11 mouse cellular contexts compared by ENCODE assay signal in the genomic region with DNA sequence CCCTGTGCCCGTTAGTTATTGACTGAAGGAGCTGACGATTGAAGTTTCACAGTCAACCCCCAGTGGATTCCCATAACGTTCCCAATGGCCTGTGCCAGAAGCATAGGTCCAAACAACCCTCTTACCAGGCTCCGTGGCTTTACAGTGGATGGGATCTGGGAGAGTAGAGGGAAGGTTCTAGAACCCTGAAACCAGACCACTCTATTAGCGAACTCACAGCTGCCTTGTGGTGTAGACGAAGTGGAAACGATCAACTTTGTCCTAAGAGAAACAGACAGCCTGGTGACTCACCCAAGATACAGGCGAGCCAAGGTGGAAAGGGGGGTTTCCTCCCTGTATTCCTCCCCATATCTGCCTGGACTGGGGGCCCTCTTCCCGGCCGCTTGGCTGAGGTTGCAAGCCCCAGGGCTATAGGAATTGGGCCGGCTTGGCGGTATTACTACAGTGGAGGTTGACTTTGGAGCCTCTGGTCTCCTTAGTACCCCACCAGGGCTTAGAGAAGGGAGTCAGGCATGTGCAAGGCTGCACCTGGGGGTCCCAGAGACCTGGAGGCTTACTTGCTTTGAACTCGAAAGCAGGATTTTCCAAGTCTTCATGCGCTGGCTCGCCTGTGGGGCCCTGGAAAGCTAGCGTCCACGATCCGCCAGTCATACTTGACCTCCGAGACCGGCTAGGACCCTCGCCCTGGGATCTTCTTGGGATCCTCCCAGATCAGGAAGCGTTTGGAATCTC. TPM values are rescaled to one million over a fixed set of nuclear protein-coding genes. Genes with fewer than 3 reads are reported as not detected.
A peak's percentile ranks its signal among the peaks of the same experiment; 100 is the strongest.
DNase-seq lines count a peak whose midpoint lies in the region; ATAC-seq and TF ChIP-seq lines count a peak whose summit lies in the region.
"Had no signal": no experiment of that assay in that cellular context is flagged by ENCODE, and none has a peak within 500 bp of the region (broad histone marks: within the 10 kb centered on the region; RNA-seq: fewer than 3 reads in every experiment).

No protein-coding gene starts in this region.

- 2% methylated on average over 22 of the region's 22 CpGs for WGBS in heart, embryonic 12.5 days
- WGBS in hindbrain, postnatal 0 days: 3% methylated on average over 22 of the region's 22 CpGs
- 2% methylated on average over 22 of the region's 22 CpGs for WGBS in midbrain, embryonic 14.5 days

- ATAC-seq in heart, embryonic 12.5 days (ENCODE audit: insufficient number of reproducible peaks, low FRiP score): no peak
- ATAC-seq in hindbrain, postnatal 0 days: no peak
- ATAC-seq in midbrain, embryonic 14.5 days (ENCODE audit: low FRiP score, low TSS enrichment): no peak

- H3K4me2 ChIP-seq in heart, embryonic 12.5 days: peak overlapping the region; percentile 88
- peak overlapping the region; percentile 55 for H3K4me2 ChIP-seq in hindbrain, postnatal 0 days (ENCODE audit: low read depth, low read length)
- H3K4me2 ChIP-seq in midbrain, embryonic 14.5 days (ENCODE audit: low read length): peak overlapping the region; percentile 10; the same call in 1 of the 2 replicates

- peaks cover 44% of the 10 kb centered on the region for H3K4me1 ChIP-seq in heart, embryonic 12.5 days (replicated peaks)
- peaks cover 4% of the 10 kb centered on the region for H3K4me1 ChIP-seq in brown adipose tissue, adult 24 weeks (ENCODE audit: control insufficient read depth, insufficient read depth, insufficient read length, low read length)
- H3K4me1 ChIP-seq in hindbrain, postnatal 0 days (ENCODE audit: insufficient read depth, low read length): 0 out of 2 replicates have a peak, but pooled peaks cover 4% of the 10 kb centered on the region
- peaks cover 18% of the 10 kb centered on the region for H3K4me1 ChIP-seq in midbrain, embryonic 14.5 days (ENCODE audit: control insufficient read depth, insufficient read depth, low read length)

- H3K27me3 ChIP-seq in heart, embryonic 12.5 days (replicated peaks): peaks cover 95% of the 10 kb centered on the region
- H3K27me3 ChIP-seq in hindbrain, postnatal 0 days (ENCODE audit: insufficient read depth, low read length): peaks cover 98% of the 10 kb centered on the region
- peaks cover 94% of the 10 kb centered on the region for H3K27me3 ChIP-seq in midbrain, embryonic 14.5 days (ENCODE audit: control insufficient read depth, insufficient read depth, low read length)

- H3K36me3 ChIP-seq in heart, embryonic 12.5 days: no peaks in the 10 kb centered on the region
- no peaks in the 10 kb centered on the region for H3K36me3 ChIP-seq in hindbrain, postnatal 0 days (ENCODE audit: insufficient read depth, low read length)
- H3K36me3 ChIP-seq in midbrain, embryonic 14.5 days (ENCODE audit: control insufficient read depth, insufficient read depth, low read length): no peaks in the 10 kb centered on the region

- TF ChIP-seq CTCF in hindbrain, postnatal 0 days (IDR thresholded peaks at IDR 0.05; ENCODE audit: low read depth): no peak

- no peak overlapping the region for H3K27ac ChIP-seq in heart, embryonic 12.5 days (ENCODE audit: poor library complexity, severe bottlenecking)
- no peak overlapping the region for H3K27ac ChIP-seq in brown adipose tissue, adult 24 weeks (replicated peaks; ENCODE audit: low read depth, low read length)
- no peak overlapping the region for H3K27ac ChIP-seq in hindbrain, postnatal 0 days
- H3K27ac ChIP-seq in midbrain, embryonic 14.5 days (replicated peaks; ENCODE audit: low read depth, low read length): no peak overlapping the region

- no peak overlapping the region for H3K9ac ChIP-seq in heart, embryonic 12.5 days
- no peak overlapping the region for H3K9ac ChIP-seq in hindbrain, postnatal 0 days (replicated peaks; ENCODE audit: low read length)
- H3K9ac ChIP-seq in midbrain, embryonic 14.5 days (replicated peaks; ENCODE audit: low read length): no peak overlapping the region

- no peaks in the 10 kb centered on the region for H3K9me3 ChIP-seq in heart, embryonic 12.5 days (replicated peaks)
- H3K9me3 ChIP-seq in hindbrain, postnatal 0 days (ENCODE audit: low read length): no peaks in the 10 kb centered on the region
- no peaks in the 10 kb centered on the region for H3K9me3 ChIP-seq in midbrain, embryonic 14.5 days (ENCODE audit: control insufficient read depth, low read length)

- no peak for DNase-seq in heart, postnatal 25 days (ENCODE audit: low spot score)
- no peak for DNase-seq in hindbrain, postnatal 0 days (ENCODE audit: low spot score)
- no peak for DNase-seq in midbrain, embryonic 14.5 days
- DNase-seq in thymus, postnatal 36 days: no peak
- no peak for DNase-seq in layer of hippocampus, adult 18-20 months (ENCODE audit: low spot score in 2 of 2)
- no peak for DNase-seq in Muller cell, postnatal 12 days (ENCODE audit: inconsistent ontology term)
- DNase-seq: adrenal gland, postnatal 14 days had no signal

- intact Hi-C loops in heart, postnatal 25 days (cut with DNase I): no loop called here

- peak overlapping the region; percentile 49 for H3K4me3 ChIP-seq in heart, embryonic 12.5 days
- H3K4me3 ChIP-seq in brown adipose tissue, adult 24 weeks (ENCODE audit: insufficient read depth, low read depth, low read length): 0 out of 2 replicates have a peak overlapping the region, but pooled peaks have one; percentile 12
- peak overlapping the region; percentile 31 for H3K4me3 ChIP-seq in hindbrain, postnatal 0 days (ENCODE audit: low read length)
- peak overlapping the region; percentile 26; the same call in 1 of the 2 replicates for H3K4me3 ChIP-seq in midbrain, embryonic 14.5 days (replicated peaks; ENCODE audit: low read depth, low read length)

RNA-seq across cellular contexts. Expression of gene Cyp26a1, which starts 0.8 kb away (rescaled TPM):
- 0.70 and 0.92 TPM in 2 replicates for polyA plus RNA-seq in heart, embryonic 12.5 days (2016; fragmentation: Nextera tagmentation; extraction: Ambion mirVana)
- total RNA-seq in heart, postnatal 25 days (2021): under 1 TPM in 1 of 2 experiments, not detected in 1; 0.14 TPM
- not detected in 2 replicates for polyA plus RNA-seq in brown adipose tissue, adult 24 weeks (2012; ENCODE audit: insufficient read depth, insufficient read length, missing spikeins)
- 0.11 TPM in 1 of 2 replicates, not detected in the other for total RNA-seq in hindbrain, postnatal 0 days (2014; rRNA removed)
- not detected in 2 replicates for polyA plus RNA-seq in hindbrain, postnatal 0 days (2015; fragmentation: Nextera tagmentation; extraction: Ambion mirVana)
- not detected in 2 replicates for polyA plus RNA-seq in midbrain, embryonic 14.5 days (2014; fragmentation: Nextera tagmentation; extraction: Ambion mirVana)
- total RNA-seq in layer of hippocampus, adult 18-20 months (2021): under 1 TPM; 0.61 to 0.99 TPM
- total RNA-seq: adrenal gland, postnatal 14 days; neutrophil, adult 5-6 weeks had no signal
- polyA plus RNA-seq: large intestine, adult 2 months had no signal

RNA-seq across cellular contexts. Expression of gene Cyp26c1, which starts 11.4 kb away (rescaled TPM):
- not detected in 2 replicates for polyA plus RNA-seq in heart, embryonic 12.5 days (2016; fragmentation: Nextera tagmentation; extraction: Ambion mirVana)
- not detected for total RNA-seq in heart, postnatal 25 days (2021)
- not detected in 2 replicates for polyA plus RNA-seq in brown adipose tissue, adult 24 weeks (2012; ENCODE audit: insufficient read depth, insufficient read length, missing spikeins)
- not detected in 2 replicates for total RNA-seq in hindbrain, postnatal 0 days (2014; rRNA removed)
- polyA plus RNA-seq in hindbrain, postnatal 0 days (2015; fragmentation: Nextera tagmentation; extraction: Ambion mirVana): not detected in 2 replicates
- not detected in 2 replicates for polyA plus RNA-seq in midbrain, embryonic 14.5 days (2014; fragmentation: Nextera tagmentation; extraction: Ambion mirVana)
- total RNA-seq in layer of hippocampus, adult 18-20 months (2021): not detected
- total RNA-seq: adrenal gland, postnatal 14 days; neutrophil, adult 5-6 weeks had no signal

Comparison
In these comparisons a context has a peak if more than half of its experiments do, and no peak if none do; other contexts are left out.
1. H3K4me2 ChIP-seq: peak in every context shown above with its lines; median percentile 88 in heart, embryonic 12.5 days; 55 in hindbrain, postnatal 0 days; 10 in midbrain, embryonic 14.5 days.